Mouse (Mus musculus) hindlimb bud, embryonic 11.5 days (tissue): ENCODE measurements around the gene Klf5.

Experiments used
- DNase-seq: peaks from one replicate; pipeline ENCODE4 v3.0.0-alpha.2; 2012; ENCODE audit warnings: low read depth, low spot score; ENCODE audit errors: extremely low spot score

The Klf5 gene

GRCm38 (mm10) chr14:99298385-99299021 is at the start of gene Klf5:
Gene Klf5 (plus strand): TSS chr14:99298691.
- peak; percentile 39 for DNase-seq

- no peak for DNase-seq
Observed at GRCm38 (mm10) chr14:99262026-99262425, 36.5 kb upstream of the Klf5 start.

GRCm38 (mm10) chr14:99263816-99264215 is 34.7 kb upstream of the Klf5 start:
- DNase-seq, result no peak

- DNase-seq, result no peak
Observed at GRCm38 (mm10) chr14:99265791-99266190, 32.7 kb upstream of the Klf5 start.

GRCm38 (mm10) chr14:99266749-99267148 is 31.7 kb upstream of the Klf5 start:
- no peak for DNase-seq

- no peak for DNase-seq
Observed at GRCm38 (mm10) chr14:99274056-99274455, 24.4 kb upstream of the Klf5 start.

- no peak for DNase-seq
Observed at GRCm38 (mm10) chr14:99275827-99276226, 22.7 kb upstream of the Klf5 start.

- DNase-seq, result no peak
Observed at GRCm38 (mm10) chr14:99278312-99278711, 20.2 kb upstream of the Klf5 start.

- no peak for DNase-seq
Observed at GRCm38 (mm10) chr14:99278763-99279486, 19.6 kb upstream of the Klf5 start.

- no peak for DNase-seq
Observed at GRCm38 (mm10) chr14:99280399-99280798, 18.1 kb upstream of the Klf5 start.

- no peak for DNase-seq
Observed at GRCm38 (mm10) chr14:99280825-99281433, 17.6 kb upstream of the Klf5 start.

GRCm38 (mm10) chr14:99285486-99285885 is 13.0 kb upstream of the Klf5 start:
- no peak for DNase-seq

- no peak for DNase-seq
Observed at GRCm38 (mm10) chr14:99292176-99292575, 6.3 kb upstream of the Klf5 start.

- DNase-seq, result no peak
Observed at GRCm38 (mm10) chr14:99294424-99294823, 4.1 kb upstream of the Klf5 start.

- no peak for DNase-seq
Observed at GRCm38 (mm10) chr14:99295606-99296341, 2.7 kb upstream of the Klf5 start.

GRCm38 (mm10) chr14:99299022-99299481 is 561 bp downstream of the Klf5 start:
- DNase-seq, result no peak

- peak; percentile 28 for DNase-seq
Observed at GRCm38 (mm10) chr14:99299701-99300191, 1.3 kb downstream of the Klf5 start.

- DNase-seq, result no peak
Observed at GRCm38 (mm10) chr14:99301472-99301871, 3.0 kb downstream of the Klf5 start.

- no peak for DNase-seq
Observed at GRCm38 (mm10) chr14:99304387-99304786, 5.9 kb downstream of the Klf5 start.

- DNase-seq, result no peak
Observed at GRCm38 (mm10) chr14:99304997-99305792, 6.7 kb downstream of the Klf5 start.
